Mouse (Mus musculus): ENCODE measurements at regions not wholly inside any gene's neighbourhood (a gene's known extent, or its start where the extent isn't known, plus 50 kb on each side); places are given as distances from the start of the nearest gene placed in this dataset.
A peak's percentile ranks its signal among the peaks of the same experiment; 100 is the strongest.

DNA sequence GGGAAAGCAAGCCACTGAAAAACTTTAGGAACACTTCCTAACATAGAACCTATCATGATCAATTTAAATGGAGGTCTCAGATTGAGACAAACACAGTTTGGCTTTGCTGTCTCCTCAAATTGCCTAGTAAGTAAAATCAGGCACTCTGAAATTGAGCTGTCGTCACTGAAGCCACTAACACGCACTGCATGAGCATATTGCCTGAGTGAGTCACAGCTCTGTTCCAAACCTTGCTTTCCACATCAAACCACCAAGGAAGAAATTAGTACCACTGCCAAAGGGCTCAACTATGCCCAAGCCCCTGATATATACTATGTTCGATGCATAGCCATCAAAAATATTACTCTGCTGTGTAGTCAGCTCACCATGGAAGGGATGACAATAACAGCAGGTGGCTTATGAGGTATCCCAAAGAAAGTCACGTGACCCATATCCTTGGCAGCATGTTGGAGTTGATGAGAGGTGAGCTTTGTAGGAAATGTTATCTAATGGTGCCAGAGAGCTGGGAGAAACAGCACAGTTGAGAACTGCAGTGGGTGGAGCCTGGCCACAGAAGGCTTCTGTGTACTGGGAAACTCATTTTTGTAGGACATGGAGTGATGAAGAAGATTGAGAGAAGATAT is 663.4 kb downstream of the Pdcd6ip start:
- WGBS: 22% methylated on average over 4 of the region's 4 CpGs
- peak; percentile 44 to 68 for DNase-seq

DNA sequence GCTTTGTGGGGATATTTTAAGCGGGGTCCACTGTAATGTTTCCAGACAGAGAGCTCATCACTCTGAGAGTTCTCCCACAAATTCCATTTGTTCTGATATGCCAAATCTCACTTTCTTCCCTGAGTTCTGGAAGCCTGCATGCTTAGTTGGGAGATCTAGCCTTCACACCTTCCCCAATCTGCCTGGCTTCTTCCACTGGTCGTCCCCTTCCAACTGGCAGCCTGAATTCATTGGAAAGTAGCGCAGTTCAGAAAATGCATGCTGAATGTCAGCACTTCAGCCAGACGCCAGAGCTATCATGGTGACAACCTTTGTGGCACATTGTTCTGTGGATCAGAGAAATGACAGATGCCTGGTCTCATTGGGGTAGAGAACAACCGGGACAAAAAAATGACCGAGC is 667.2 kb downstream of the Pdcd6ip start:
- H3K4me3 ChIP-seq (replicated peaks; ENCODE audit: insufficient read depth, low read depth, low read length): no peak overlapping the region
- no peaks in the 10 kb centered on the region for H3K27me3 ChIP-seq (ENCODE audit: control insufficient read depth, insufficient read depth, low read length)
- DNase-seq: no peak
- no peak overlapping the region for H3K27ac ChIP-seq (ENCODE audit: insufficient read depth, low read length)
- no peak for TF ChIP-seq CTCF (IDR thresholded peaks at IDR 0.05; ENCODE audit: borderline replicate concordance, insufficient read depth, low read depth, low read length)
- no peak for TF ChIP-seq POLR2A (IDR thresholded peaks at IDR 0.05; ENCODE audit: borderline replicate concordance, insufficient read depth, low read length)
- H3K4me1 ChIP-seq (ENCODE audit: control insufficient read depth, insufficient read depth, low read length): no peaks in the 10 kb centered on the region
- 61% methylated on average over 6 of the region's 6 CpGs for WGBS

More for the DNA sequence above, 663.4 kb downstream of the Pdcd6ip start:
- no peaks in the 10 kb centered on the region for H3K27me3 ChIP-seq (ENCODE audit: control insufficient read depth, insufficient read depth, low read length)
- H3K4me3 ChIP-seq (replicated peaks; ENCODE audit: insufficient read depth, low read depth, low read length): no peak overlapping the region
- no peak overlapping the region for H3K27ac ChIP-seq (ENCODE audit: insufficient read depth, low read length)
- no peaks in the 10 kb centered on the region for H3K4me1 ChIP-seq (ENCODE audit: control insufficient read depth, insufficient read depth, low read length)
- TF ChIP-seq CTCF (IDR thresholded peaks at IDR 0.05; ENCODE audit: borderline replicate concordance, insufficient read depth, low read depth, low read length): no peak
- TF ChIP-seq POLR2A (IDR thresholded peaks at IDR 0.05; ENCODE audit: borderline replicate concordance, insufficient read depth, low read length): no peak

DNA sequence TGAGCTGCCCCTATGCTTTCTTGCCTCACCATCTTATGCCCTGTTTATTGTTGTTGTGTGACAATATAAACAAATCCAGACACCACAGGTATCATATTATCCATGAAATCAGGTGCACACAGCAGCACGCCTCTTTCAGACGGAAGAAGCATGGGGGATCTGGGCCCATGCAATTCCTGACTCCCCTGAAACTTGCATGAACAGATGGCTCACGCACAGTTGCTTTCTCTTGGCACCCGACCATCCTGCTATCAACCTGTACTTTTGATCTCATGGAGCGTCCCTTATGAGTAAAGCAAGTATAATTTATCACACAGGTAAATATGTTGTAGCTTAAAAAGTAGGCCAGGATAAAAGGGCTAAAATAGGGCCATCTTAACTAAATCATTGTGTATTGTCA is 674.1 kb downstream of the Pdcd6ip start:
- 21% methylated on average over 5 of the region's 5 CpGs for WGBS
- no peak overlapping the region for H3K4me3 ChIP-seq (replicated peaks; ENCODE audit: insufficient read depth, low read depth, low read length)
- H3K27ac ChIP-seq (ENCODE audit: insufficient read depth, low read length): no peak overlapping the region
- H3K27me3 ChIP-seq (ENCODE audit: control insufficient read depth, insufficient read depth, low read length): no peaks in the 10 kb centered on the region
- H3K4me1 ChIP-seq (ENCODE audit: control insufficient read depth, insufficient read depth, low read length): peaks cover 12% of the 10 kb centered on the region
- DNase-seq: peak; percentile 56 to 74
- no peak for TF ChIP-seq POLR2A (IDR thresholded peaks at IDR 0.05; ENCODE audit: borderline replicate concordance, insufficient read depth, low read length)
- no peak for TF ChIP-seq CTCF (IDR thresholded peaks at IDR 0.05; ENCODE audit: borderline replicate concordance, insufficient read depth, low read depth, low read length)

DNA sequence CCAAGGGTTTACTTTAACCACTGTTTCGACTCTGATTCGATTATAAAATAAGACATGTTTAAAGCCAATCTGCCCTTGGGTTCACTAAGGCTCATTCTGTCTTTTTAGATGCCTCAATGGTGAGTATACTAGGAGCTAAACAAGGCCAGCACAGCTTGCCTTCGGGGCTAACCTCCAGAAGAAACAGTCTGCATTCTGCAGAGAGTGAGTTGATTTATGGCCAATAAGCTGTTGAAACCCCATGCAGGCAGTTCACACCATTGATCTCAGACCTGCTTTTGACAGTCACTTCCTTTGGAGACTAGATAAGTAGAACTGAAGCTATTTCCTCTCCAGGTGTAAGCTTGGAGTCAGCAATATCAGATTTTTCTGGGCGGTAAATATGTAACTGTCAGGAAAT is 679.0 kb downstream of the Pdcd6ip start:
- peaks cover 8% of the 10 kb centered on the region for H3K4me1 ChIP-seq (ENCODE audit: control insufficient read depth, insufficient read depth, low read length)
- DNase-seq: peak in 1 of 2 experiments; percentile 21
- no peak overlapping the region for H3K27ac ChIP-seq (ENCODE audit: insufficient read depth, low read length)
- H3K4me3 ChIP-seq (replicated peaks; ENCODE audit: insufficient read depth, low read depth, low read length): no peak overlapping the region
- no peaks in the 10 kb centered on the region for H3K27me3 ChIP-seq (ENCODE audit: control insufficient read depth, insufficient read depth, low read length)
- TF ChIP-seq CTCF (IDR thresholded peaks at IDR 0.05; ENCODE audit: borderline replicate concordance, insufficient read depth, low read depth, low read length): no peak
- no peak for TF ChIP-seq POLR2A (IDR thresholded peaks at IDR 0.05; ENCODE audit: borderline replicate concordance, insufficient read depth, low read length)
- 65% methylated on average over 4 of the region's 4 CpGs for whole genome bisulfite sequencing

GRCm38 (mm10) chr9:113026904-113027193 is 681.2 kb downstream of the Pdcd6ip start:
- no peak for DNase-seq
- H3K27ac ChIP-seq (ENCODE audit: insufficient read depth, low read length): no peak overlapping the region

DNA sequence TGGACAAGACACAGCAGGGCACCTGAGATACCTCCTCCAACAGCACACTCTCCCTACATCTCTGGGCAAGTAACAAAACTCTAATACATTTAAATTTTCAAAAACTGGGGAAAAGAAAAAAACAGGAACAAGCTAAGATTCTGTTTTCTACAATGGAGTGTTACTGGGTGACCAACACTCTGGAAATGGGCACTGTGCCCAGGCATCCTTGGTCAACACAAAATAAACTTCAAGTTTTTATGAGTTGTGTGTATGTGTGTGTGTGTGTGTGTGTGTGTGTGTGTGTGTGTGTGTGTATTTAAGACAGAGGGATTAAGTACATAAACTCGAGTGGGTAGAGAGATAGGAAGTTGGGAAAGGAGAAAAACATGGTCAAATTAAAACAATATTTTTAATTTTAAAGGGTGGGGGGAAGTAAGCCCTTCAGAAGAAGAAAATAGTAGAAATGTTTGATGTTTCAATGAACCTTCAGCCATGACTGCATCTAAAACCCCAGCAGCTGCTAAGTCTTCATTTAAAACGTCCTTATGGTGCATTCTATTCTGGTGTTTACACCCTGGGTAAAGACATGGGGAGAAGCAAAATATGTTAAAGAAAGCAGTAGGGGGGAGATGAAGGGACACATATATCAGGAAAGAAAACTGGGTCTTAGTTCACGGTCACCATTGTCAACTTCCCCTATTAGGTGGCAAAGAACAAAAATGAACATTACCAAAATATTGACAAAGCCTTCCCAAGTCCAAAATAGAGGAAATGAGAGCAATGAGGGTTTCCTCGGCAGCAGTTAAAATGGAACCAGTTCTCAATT is 681.8 kb downstream of the Pdcd6ip start:
- H3K4me3 ChIP-seq (replicated peaks; ENCODE audit: insufficient read depth, low read depth, low read length): no peak overlapping the region
- no peaks in the 10 kb centered on the region for H3K27me3 ChIP-seq (ENCODE audit: control insufficient read depth, insufficient read depth, low read length)
- DNase-seq: no peak
- 86% methylated on average over 4 of the region's 4 CpGs for WGBS
- no peak for TF ChIP-seq POLR2A (IDR thresholded peaks at IDR 0.05; ENCODE audit: borderline replicate concordance, insufficient read depth, low read length)
- TF ChIP-seq CTCF (IDR thresholded peaks at IDR 0.05; ENCODE audit: borderline replicate concordance, insufficient read depth, low read depth, low read length): no peak
- H3K27ac ChIP-seq (ENCODE audit: insufficient read depth, low read length): no peak overlapping the region
- H3K4me1 ChIP-seq (ENCODE audit: control insufficient read depth, insufficient read depth, low read length): peaks cover 14% of the 10 kb centered on the region

More at GRCm38 (mm10) chr9:113026904-113027193, 681.2 kb downstream of the Pdcd6ip start:
- TF ChIP-seq POLR2A (IDR thresholded peaks at IDR 0.05; ENCODE audit: borderline replicate concordance, insufficient read depth, low read length) (no peak), CTCF (IDR thresholded peaks at IDR 0.05; ENCODE audit: borderline replicate concordance, insufficient read depth, low read depth, low read length) (no peak)
- 89% methylated on average over 4 of the region's 4 CpGs for WGBS
- peaks cover 12% of the 10 kb centered on the region for H3K4me1 ChIP-seq (ENCODE audit: control insufficient read depth, insufficient read depth, low read length)
- no peaks in the 10 kb centered on the region for H3K27me3 ChIP-seq (ENCODE audit: control insufficient read depth, insufficient read depth, low read length)
- H3K4me3 ChIP-seq (replicated peaks; ENCODE audit: insufficient read depth, low read depth, low read length): no peak overlapping the region

DNA sequence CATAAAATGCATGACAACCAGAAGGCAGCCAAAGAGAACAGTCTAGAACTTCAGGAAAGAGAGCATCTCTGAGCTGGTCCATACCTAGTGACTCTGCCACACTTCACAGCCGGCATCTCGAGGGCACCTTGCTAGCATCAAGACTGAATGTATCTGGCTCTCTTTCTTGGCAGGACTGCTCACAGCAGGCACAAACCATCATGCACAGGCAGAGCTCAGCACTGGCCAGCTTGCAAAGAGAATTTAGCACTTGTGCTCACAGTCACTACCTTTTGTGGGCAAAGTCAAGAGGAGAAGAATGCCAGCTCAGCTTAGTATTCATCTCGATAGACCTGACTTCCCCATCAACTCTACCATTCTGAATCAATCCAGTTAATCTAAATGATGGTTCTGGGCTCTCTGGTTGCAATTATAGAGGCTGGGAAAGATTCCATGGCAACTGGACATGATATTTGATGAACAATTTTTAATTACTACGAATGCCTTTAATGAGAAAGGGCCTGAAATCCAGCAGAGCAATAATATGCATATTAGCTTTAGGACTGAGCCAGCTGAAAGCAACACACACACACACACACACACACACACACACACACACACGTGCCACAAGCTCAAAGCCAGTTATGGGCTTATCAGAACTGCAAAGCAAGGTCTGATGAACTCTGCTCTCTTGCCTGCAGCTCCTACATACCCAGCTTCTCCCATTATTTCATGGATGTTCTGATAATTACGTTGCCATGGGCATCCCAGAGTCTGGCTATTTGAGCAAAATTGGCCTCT is 686.0 kb downstream of the Pdcd6ip start:
- TF ChIP-seq CTCF (IDR thresholded peaks at IDR 0.05; ENCODE audit: borderline replicate concordance, insufficient read depth, low read depth, low read length): no peak
- no peak for TF ChIP-seq POLR2A (IDR thresholded peaks at IDR 0.05; ENCODE audit: borderline replicate concordance, insufficient read depth, low read length)
- H3K4me1 ChIP-seq (ENCODE audit: control insufficient read depth, insufficient read depth, low read length): peaks cover 8% of the 10 kb centered on the region
- peak; percentile 65 to 84 for DNase-seq
- no peak overlapping the region for H3K4me3 ChIP-seq (replicated peaks; ENCODE audit: insufficient read depth, low read depth, low read length)
- 32% methylated on average over 6 of the region's 6 CpGs for WGBS
- H3K27me3 ChIP-seq (ENCODE audit: control insufficient read depth, insufficient read depth, low read length): no peaks in the 10 kb centered on the region
- H3K27ac ChIP-seq (ENCODE audit: insufficient read depth, low read length): no peak overlapping the region
